Mouse (Mus musculus): Measurements from ENCODE around the gene Stk39. TPM values are rescaled to one million over a fixed set of nuclear protein-coding genes. Genes with fewer than 3 reads are reported as not detected.

Gene Stk39
- total RNA-seq, 2 experiments from 2014 or later = 1.3 to 3.2 TPM

- ATAC-seq (replicated peaks; ENCODE audit: poor library complexity) = no peak
Measured at GRCm38 (mm10) chr2:68297955-68298354, 174.1 kb downstream of the Stk39 start.

DNA sequence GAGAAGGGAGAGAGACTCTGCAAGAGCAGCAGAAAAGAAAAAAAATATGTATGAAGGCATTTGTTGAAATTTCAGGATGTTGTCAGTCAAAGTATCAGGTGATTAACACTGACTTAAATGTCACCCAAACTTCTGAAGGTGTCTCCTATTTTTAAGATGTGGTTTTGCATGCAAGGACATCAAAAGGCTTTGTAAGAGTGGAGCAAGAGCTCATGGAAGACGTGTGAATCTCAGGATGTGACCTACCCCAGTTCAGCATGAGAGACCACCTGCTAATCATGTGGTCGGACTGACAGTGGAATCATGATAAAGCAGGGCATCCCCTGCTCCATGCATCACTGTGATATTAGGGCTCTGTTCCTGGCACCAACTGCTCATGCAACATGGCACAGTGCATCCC, 175.3 kb downstream of the Stk39 start:
- no peak for ATAC-seq (replicated peaks; ENCODE audit: poor library complexity)

DNA sequence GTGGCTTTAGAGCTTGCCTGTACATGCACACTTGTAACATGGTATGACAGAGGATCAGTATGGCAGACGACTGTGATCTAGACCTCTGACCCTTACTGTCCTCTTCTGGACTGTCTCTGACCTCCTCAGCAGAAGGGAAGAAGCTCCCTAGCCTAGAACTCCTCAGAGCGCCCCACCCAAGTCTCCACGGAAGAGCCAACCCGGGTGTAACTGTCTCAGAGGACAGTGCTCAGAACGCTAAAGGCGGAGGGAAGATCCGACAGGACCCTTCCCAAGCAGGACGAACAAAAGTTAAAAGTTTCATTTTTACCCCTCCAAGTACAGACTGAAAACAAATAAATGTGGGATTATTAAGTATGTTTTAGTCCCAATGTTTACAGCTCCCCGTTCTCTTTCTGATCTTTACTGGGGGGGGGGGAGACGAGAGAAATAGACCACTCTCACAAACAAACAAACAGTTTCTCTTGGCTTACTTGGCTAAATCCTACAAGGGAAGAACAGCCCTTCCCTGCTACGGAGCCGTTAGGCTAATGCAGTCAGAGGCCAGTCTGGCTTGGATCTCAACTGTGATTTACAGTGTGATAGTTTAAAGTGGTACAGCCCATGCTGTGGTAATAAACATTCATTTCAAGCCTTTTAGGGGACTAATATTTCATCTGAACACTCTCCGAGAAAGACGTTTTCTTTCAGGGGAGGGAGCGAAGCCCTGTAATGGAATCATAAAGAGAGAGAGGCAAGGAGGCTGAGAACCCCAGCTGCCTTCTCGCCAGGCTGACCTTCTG, 179.3 kb downstream of the Stk39 start:
- no peak for ATAC-seq (replicated peaks; ENCODE audit: poor library complexity)

GRCm38 (mm10) chr2:68291895-68292294, 180.2 kb downstream of the Stk39 start:
- ATAC-seq (replicated peaks; ENCODE audit: poor library complexity) = no peak

DNA sequence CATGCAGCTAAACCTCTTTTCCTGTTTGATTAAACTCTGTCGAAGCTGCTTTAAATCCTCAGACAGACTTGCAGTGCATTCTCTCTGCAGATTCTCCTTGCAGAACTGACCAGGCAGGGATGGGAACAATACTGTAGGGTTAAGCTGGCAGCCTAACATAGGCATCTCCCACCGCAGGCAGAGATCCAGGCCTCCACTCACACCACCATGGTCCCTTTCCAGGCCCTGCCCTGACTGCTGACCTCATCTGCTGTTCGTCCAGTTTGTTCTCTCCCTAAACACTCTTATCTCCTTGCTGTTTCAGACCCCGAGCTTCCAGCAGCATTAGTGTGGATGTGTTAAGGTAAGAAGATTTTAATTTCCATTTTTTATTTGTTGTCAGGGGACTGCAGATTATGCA, 182.1 kb downstream of the Stk39 start:
- no peak for ATAC-seq (replicated peaks; ENCODE audit: poor library complexity)

DNA sequence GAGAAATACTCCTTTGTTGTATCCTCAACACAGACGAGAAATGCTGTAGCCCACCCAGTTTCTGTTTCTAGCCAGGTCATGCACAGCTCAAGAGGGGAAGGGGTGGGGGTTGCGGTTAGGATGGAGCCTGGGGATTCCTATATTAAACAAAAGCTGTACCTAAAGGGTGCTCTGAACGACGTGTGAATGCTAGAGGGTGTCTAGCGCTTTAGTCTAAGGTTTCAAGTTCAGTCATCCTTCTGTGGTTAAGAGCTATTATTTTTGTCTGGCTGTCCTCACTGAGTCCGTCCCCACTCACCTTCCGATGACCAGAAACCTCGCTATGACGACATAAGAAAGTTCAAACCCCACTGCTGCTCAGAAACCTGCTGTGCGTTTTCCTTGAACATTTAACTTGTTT, 182.9 kb downstream of the Stk39 start:
- ATAC-seq (replicated peaks; ENCODE audit: poor library complexity) = no peak

DNA sequence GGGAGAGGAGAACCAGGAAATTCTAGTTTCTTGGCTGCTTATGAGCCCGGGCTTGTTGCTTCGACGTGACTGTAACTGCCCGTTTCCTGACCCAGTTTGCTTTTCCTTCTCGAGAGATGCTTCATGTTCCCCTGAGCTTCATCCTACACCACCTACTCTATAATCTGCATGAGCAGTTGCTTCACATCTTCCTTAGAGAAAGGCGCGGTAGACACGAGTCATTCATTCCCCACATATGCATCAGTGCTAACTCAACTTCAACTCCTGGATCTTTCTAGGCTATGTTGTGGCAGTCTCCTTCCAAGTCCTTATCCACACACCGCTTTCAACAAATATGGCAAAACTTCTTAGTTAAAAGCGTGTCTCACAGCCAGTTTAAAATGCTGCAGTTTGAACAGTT, 184.0 kb downstream of the Stk39 start:
- no peak for ATAC-seq (replicated peaks; ENCODE audit: poor library complexity)

- ATAC-seq (replicated peaks; ENCODE audit: poor library complexity) = no peak
Measured at GRCm38 (mm10) chr2:68284391-68284790, 187.7 kb downstream of the Stk39 start.

GRCm38 (mm10) chr2:68283021-68283548, 189.0 kb downstream of the Stk39 start:
- ATAC-seq (replicated peaks; ENCODE audit: poor library complexity) = no peak

- no peak for ATAC-seq (replicated peaks; ENCODE audit: poor library complexity)
Measured at GRCm38 (mm10) chr2:68281575-68281974, 190.5 kb downstream of the Stk39 start.

DNA sequence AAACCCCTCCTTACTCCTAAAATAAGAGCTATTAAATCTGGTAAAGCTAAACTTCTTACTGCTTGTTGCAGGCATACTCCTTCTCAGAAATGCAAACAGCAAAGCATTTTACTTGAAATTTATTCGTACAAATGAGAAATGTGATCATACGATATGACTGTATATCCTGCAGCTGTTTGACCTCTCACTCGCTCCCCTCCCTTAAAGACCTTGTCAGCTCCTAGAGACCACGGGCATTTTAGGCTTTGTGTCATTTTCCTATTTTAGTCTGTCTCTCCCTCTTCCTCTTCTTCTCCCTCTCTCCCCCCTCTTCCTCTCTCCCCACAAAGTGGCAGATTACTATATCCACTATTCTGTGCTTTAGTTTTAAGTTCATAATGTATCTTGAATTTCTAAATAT, 200.8 kb downstream of the Stk39 start:
- no peak for ATAC-seq (replicated peaks; ENCODE audit: poor library complexity)

- no peak for ATAC-seq (replicated peaks; ENCODE audit: poor library complexity)
Measured at GRCm38 (mm10) chr2:68270836-68271235, 201.2 kb downstream of the Stk39 start.

GRCm38 (mm10) chr2:68269646-68270045, 202.4 kb downstream of the Stk39 start:
- ATAC-seq (replicated peaks; ENCODE audit: poor library complexity) = no peak

- ATAC-seq (replicated peaks; ENCODE audit: poor library complexity) = no peak
Measured at GRCm38 (mm10) chr2:68264826-68265225, 207.2 kb downstream of the Stk39 start.

GRCm38 (mm10) chr2:68260911-68261310, 211.2 kb downstream of the Stk39 start:
- ATAC-seq (replicated peaks; ENCODE audit: poor library complexity) = no peak

- ATAC-seq (replicated peaks; ENCODE audit: poor library complexity) = no peak
Measured at GRCm38 (mm10) chr2:68257571-68257970, 214.5 kb downstream of the Stk39 start.

- no peak for ATAC-seq (replicated peaks; ENCODE audit: poor library complexity)
Measured at GRCm38 (mm10) chr2:68256472-68256871, 215.6 kb downstream of the Stk39 start.

DNA sequence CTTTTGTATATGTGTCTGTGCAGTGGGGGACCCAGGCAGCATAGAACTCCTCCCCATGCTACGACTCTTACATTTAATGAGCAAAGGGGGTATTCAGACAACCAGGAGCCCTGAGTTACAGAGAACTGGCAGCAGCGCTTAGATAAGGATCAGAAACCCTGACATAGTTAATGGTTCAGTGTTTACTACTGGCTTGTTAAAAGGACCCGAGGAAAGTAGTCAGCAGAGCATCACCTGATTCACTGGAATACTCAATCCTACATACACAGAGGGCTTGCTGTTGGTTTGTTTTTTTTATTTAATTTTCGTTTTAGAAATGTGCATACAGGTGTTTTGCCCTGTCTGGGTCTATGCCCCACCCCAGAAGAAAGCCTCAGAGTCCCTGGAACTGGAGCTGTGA, 217.3 kb downstream of the Stk39 start:
- ATAC-seq (replicated peaks; ENCODE audit: poor library complexity) = no peak

- ATAC-seq (replicated peaks; ENCODE audit: poor library complexity) = no peak
Measured at GRCm38 (mm10) chr2:68253222-68253621, 218.8 kb downstream of the Stk39 start.

GRCm38 (mm10) chr2:68252048-68252758, 219.9 kb downstream of the Stk39 start:
- no peak for ATAC-seq (replicated peaks; ENCODE audit: poor library complexity)

DNA sequence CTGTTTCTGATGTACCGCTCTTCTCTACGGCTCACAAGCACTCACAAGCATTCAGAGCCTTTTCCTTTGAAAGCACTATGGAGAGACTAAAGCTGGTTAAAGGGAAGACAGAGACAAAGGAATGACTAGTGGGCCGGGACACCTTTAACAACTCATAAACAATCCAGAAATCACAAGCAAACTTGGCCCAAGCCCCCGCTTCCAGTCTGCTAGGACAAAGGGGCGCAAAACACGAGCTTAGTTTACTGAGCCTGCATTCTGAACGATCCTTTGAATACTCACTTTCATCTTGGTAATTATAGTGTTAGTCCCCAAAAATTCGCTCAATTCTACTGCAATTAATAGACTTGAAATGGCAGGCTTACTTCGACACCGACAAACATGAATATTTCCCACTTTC, 221.2 kb downstream of the Stk39 start:
- ATAC-seq (replicated peaks; ENCODE audit: poor library complexity) = no peak

DNA sequence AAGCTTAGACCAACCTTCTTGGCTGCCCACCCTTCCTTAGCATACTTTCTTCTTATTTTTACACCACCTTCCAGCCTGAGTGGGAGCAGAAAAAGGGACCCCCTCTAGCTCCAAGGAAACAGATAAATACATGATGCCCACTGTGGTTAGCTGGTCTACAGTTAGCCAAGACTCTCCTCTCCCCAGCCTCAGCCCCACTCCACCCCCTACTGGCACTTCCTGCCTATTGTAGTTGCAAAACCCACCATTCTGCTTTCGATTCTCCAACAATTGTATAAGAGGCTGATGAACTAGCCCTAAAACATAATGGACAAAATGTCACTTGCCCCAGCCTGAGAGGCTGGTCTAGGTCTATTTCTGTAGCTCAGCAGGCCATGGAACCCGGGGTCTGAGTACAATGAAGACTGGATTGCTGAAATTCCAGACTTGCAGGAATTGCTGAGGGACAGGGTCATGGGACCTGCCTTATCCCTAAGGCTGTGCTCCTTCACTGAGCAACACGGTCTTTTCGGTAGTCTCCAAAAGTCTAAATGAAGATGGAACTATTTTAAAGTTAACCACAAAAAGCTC, 222.1 kb downstream of the Stk39 start:
- ATAC-seq (replicated peaks; ENCODE audit: poor library complexity) = peak; percentile 99

All from megakaryocyte progenitor cell, adult 5-6 weeks (primary cell).